Mouse (Mus musculus): ENCODE results near the gene Arl5a. TPM values are rescaled to one million over a fixed set of nuclear protein-coding genes. Genes with fewer than 3 reads are reported as not detected.

Arl5a gene
- polyA plus RNA-seq (2015; fragmentation: Illumina TruSeq; extraction: RNeasy Lipid Tissue Mini Kit (QIAGEN cat#74804); ENCODE audit: low read depth, low replicate concordance): 67.0 TPM

DNA sequence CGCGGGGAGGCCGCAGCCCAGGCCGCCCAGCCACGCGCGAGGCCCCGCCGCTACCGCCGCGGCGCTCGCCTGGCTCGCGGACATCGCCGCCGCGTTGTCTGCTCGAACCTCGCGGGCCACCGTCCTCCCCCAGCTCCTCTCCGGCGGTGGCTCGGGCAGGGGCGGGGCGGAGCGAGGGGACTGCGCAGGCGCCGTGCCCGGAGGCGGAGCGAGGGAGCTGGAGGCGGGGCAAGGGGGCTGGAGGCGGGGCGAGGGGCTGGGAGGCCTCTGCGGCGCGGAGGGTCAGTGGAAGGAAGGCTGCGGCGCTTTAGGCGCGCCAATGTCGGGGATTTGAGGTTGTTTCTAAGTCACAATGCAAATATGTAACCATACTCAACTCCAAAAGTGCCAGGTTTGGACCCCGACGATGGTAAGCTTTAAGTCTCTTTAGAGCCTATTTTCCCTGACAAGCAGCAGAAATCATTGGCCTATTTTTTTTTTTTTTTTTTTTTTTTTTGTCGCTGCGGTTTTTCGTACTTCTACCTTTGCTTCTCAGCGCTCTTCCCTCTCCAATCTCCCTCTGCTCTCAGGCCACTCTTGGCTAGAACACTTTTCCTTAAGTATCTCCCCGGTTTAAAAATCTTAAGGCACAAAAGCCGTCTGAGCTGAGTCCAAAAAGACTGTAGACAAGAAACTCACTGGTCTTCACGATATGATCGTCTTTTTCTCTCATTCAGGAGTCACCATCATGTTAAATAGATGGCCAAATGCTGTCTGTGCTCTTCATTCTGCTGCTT lies at the start of gene Arl5a:
Arl5a (minus strand) TSS at position 155 of the 776 bp plus-strand sequence.

GRCm38 (mm10) chr2:52378448-52378804 lies 46.3 kb downstream of the Arl5a start, which contains the start of gene Neb:
Neb (minus strand) TSS chr2:52378474.

Other genes with a start within 250 kb of the Arl5a start
- 1.4 TPM for gene Neb, start 46.4 kb downstream of the Arl5a start, polyA plus RNA-seq (2015; fragmentation: Illumina TruSeq; extraction: RNeasy Lipid Tissue Mini Kit (QIAGEN cat#74804); ENCODE audit: low read depth, low replicate concordance)

Measured in brain, adult 10 weeks (tissue).